Mouse (Mus musculus): ENCODE data around the gene Me1.

Me1 gene

GRCm38 (mm10) chr9:86695818-86696261, at the start of gene Me1:
TSS of gene Me1 (minus strand) at chr9:86695953.
- in situ Hi-C loops (cut with MseI, MboI): no loop called here

GRCm38 (mm10) chr9:86744041-86744440, 48.3 kb upstream of the Me1 start:
- in situ Hi-C loops (cut with MseI, MboI): no loop called here

GRCm38 (mm10) chr9:86742959-86743911, 47.5 kb upstream of the Me1 start, which contains the start of gene Prss35:
TSS of gene Prss35 (plus strand) at chr9:86743649.
- in situ Hi-C loops (cut with MseI, MboI): no loop called here

GRCm38 (mm10) chr9:86739971-86740370, 44.2 kb upstream of the Me1 start:
- in situ Hi-C loops (cut with MseI, MboI): no loop called here

- in situ Hi-C loops (cut with MseI, MboI): no loop called here
These were observed 43.0 kb upstream of the Me1 start for GRCm38 (mm10) chr9:86738801-86739200.

GRCm38 (mm10) chr9:86738067-86738466, 42.3 kb upstream of the Me1 start:
- in situ Hi-C loops (cut with MseI, MboI): no loop called here

GRCm38 (mm10) chr9:86736991-86737390, 41.2 kb upstream of the Me1 start:
- in situ Hi-C loops (cut with MseI, MboI): no loop called here

- in situ Hi-C loops (cut with MseI, MboI): no loop called here
These were observed 39.0 kb upstream of the Me1 start for GRCm38 (mm10) chr9:86734795-86735194.

GRCm38 (mm10) chr9:86734357-86734756, 38.6 kb upstream of the Me1 start:
- in situ Hi-C loops (cut with MseI, MboI): no loop called here

GRCm38 (mm10) chr9:86729811-86730210, 34.1 kb upstream of the Me1 start:
- in situ Hi-C loops (cut with MseI, MboI): no loop called here

- in situ Hi-C loops (cut with MseI, MboI): no loop called here
These were observed 33.3 kb upstream of the Me1 start for GRCm38 (mm10) chr9:86729084-86729483.

- in situ Hi-C loops (cut with MseI, MboI): no loop called here
These were observed 32.6 kb upstream of the Me1 start for GRCm38 (mm10) chr9:86728214-86728814.

GRCm38 (mm10) chr9:86726381-86726720, 30.6 kb upstream of the Me1 start:
- in situ Hi-C loops (cut with MseI, MboI): no loop called here

- in situ Hi-C loops (cut with MseI, MboI): no loop called here
These were observed 30.0 kb upstream of the Me1 start for GRCm38 (mm10) chr9:86725604-86726380.

GRCm38 (mm10) chr9:86725066-86725465, 29.3 kb upstream of the Me1 start:
- in situ Hi-C loops (cut with MseI, MboI): no loop called here

- in situ Hi-C loops (cut with MseI, MboI): no loop called here
These were observed 25.0 kb upstream of the Me1 start for GRCm38 (mm10) chr9:86720794-86721193.

GRCm38 (mm10) chr9:86720227-86720626, 24.5 kb upstream of the Me1 start:
- in situ Hi-C loops (cut with MseI, MboI): no loop called here

- in situ Hi-C loops (cut with MseI, MboI): no loop called here
These were observed 21.4 kb upstream of the Me1 start for GRCm38 (mm10) chr9:86717119-86717518.

- in situ Hi-C loops (cut with MseI, MboI): no loop called here
These were observed 20.8 kb upstream of the Me1 start for GRCm38 (mm10) chr9:86716540-86716939.

- in situ Hi-C loops (cut with MseI, MboI): no loop called here
These were observed 18.3 kb upstream of the Me1 start for GRCm38 (mm10) chr9:86714089-86714488.

GRCm38 (mm10) chr9:86712648-86713047, 16.9 kb upstream of the Me1 start:
- in situ Hi-C loops (cut with MseI, MboI): no loop called here

- in situ Hi-C loops (cut with MseI, MboI): no loop called here
These were observed 14.4 kb upstream of the Me1 start for GRCm38 (mm10) chr9:86710091-86710634.
